Mouse (Mus musculus): ENCODE data around the gene Kcnk5. TPM values are rescaled to one million over a fixed set of nuclear protein-coding genes. Genes with fewer than 3 reads are reported as not detected.
A peak's percentile ranks its signal among the peaks of the same experiment; 100 is the strongest.

The Kcnk5 gene
- total and polyA plus RNA-seq, 3 experiments: 9.3 to 10.9 TPM; not detected in 1

GRCm38 (mm10) chr14:20114951-20115350 lies 66.7 kb downstream of the Kcnk5 start:
- H3K4me3 ChIP-seq (ENCODE audit: control insufficient read depth in 1 of 2, insufficient read depth in 1 of 2, low read depth in 2 of 2, low read length in 2 of 2): no peak overlapping the region
- H3K27ac ChIP-seq (ENCODE audit: control insufficient read depth, low read depth, low read length): no peak overlapping the region
- no peaks in the 10 kb centered on the region for H3K79me2 ChIP-seq (ENCODE audit: control insufficient read depth, insufficient read depth, low read length, poor library complexity)
- H3K27me3 ChIP-seq (ENCODE audit: control insufficient read depth in 1 of 2, insufficient read depth in 2 of 2, low read length in 2 of 2): peaks cover 3 to 6% of the 10 kb centered on the region in 2 experiments; a peak in 3 of 4 replicates
- no peaks in the 10 kb centered on the region for H3K36me3 ChIP-seq (ENCODE audit: control insufficient read depth in 1 of 2, insufficient read depth in 2 of 2, low read length in 2 of 2)
- TF ChIP-seq ELF1 (IDR thresholded peaks at IDR 0.05; ENCODE audit: low read depth, low read length) (no peak), MYC (IDR thresholded peaks at IDR 0.05; ENCODE audit: low read depth, low read length) (no peak)
- H3K9ac ChIP-seq (ENCODE audit: control insufficient read depth, low read depth, low read length, poor library complexity, severe bottlenecking): no peak overlapping the region
- H3K9me3 ChIP-seq (replicated peaks; ENCODE audit: insufficient read depth, low read length): no peaks in the 10 kb centered on the region
- no peak for DNase-seq (ENCODE audit: low read depth, low spot score)
- no peaks in the 10 kb centered on the region for H3K4me1 ChIP-seq (ENCODE audit: control insufficient read depth in 1 of 2, insufficient read depth in 2 of 2, low read length in 2 of 2)

- H3K4me3 ChIP-seq (ENCODE audit: control insufficient read depth in 1 of 2, insufficient read depth in 1 of 2, low read depth in 2 of 2, low read length in 2 of 2): no peak overlapping the region
- TF ChIP-seq ZC3H11A (IDR thresholded peaks at IDR 0.05; ENCODE audit: low read depth, low read length) (peak; percentile 88), SMC3 (IDR thresholded peaks at IDR 0.05; ENCODE audit: low read depth, low read length) (peak; percentile 97), RAD21 (IDR thresholded peaks at IDR 0.05; ENCODE audit: low read depth, low read length) (peak; percentile 92), EP300 (IDR thresholded peaks at IDR 0.05; ENCODE audit: low read depth in 1 of 2, low read length in 2 of 2) (no peak), CTCF (IDR thresholded peaks at IDR 0.05 in 2 of 3, conservative IDR thresholded peaks at IDR 0.05 in 1 of 3; ENCODE audit: control insufficient read depth in 1 of 3, insufficient read depth in 1 of 3, low read depth in 2 of 3, low read length in 3 of 3, poor library complexity in 1 of 3, severe bottlenecking in 1 of 3) (peak; percentile 82 to 96 (median 95))
- H3K36me3 ChIP-seq (ENCODE audit: control insufficient read depth in 1 of 2, insufficient read depth in 2 of 2, low read length in 2 of 2): no peaks in the 10 kb centered on the region
- peaks cover 3 to 6% of the 10 kb centered on the region in 2 experiments; a peak in 3 of 4 replicates for H3K27me3 ChIP-seq (ENCODE audit: control insufficient read depth in 1 of 2, insufficient read depth in 2 of 2, low read length in 2 of 2)
- H3K9me3 ChIP-seq (replicated peaks; ENCODE audit: insufficient read depth, low read length): no peaks in the 10 kb centered on the region
- H3K9ac ChIP-seq (ENCODE audit: control insufficient read depth, low read depth, low read length, poor library complexity, severe bottlenecking): no peak overlapping the region
- no peaks in the 10 kb centered on the region for H3K79me2 ChIP-seq (ENCODE audit: control insufficient read depth, insufficient read depth, low read length, poor library complexity)
- peak; percentile 72 for DNase-seq (ENCODE audit: low read depth, low spot score)
- no peak overlapping the region for H3K27ac ChIP-seq (ENCODE audit: control insufficient read depth, low read depth, low read length)
- no peaks in the 10 kb centered on the region for H3K4me1 ChIP-seq (ENCODE audit: control insufficient read depth in 1 of 2, insufficient read depth in 2 of 2, low read length in 2 of 2)
Observed at GRCm38 (mm10) chr14:20113964-20114363, 67.6 kb downstream of the Kcnk5 start.

DNA sequence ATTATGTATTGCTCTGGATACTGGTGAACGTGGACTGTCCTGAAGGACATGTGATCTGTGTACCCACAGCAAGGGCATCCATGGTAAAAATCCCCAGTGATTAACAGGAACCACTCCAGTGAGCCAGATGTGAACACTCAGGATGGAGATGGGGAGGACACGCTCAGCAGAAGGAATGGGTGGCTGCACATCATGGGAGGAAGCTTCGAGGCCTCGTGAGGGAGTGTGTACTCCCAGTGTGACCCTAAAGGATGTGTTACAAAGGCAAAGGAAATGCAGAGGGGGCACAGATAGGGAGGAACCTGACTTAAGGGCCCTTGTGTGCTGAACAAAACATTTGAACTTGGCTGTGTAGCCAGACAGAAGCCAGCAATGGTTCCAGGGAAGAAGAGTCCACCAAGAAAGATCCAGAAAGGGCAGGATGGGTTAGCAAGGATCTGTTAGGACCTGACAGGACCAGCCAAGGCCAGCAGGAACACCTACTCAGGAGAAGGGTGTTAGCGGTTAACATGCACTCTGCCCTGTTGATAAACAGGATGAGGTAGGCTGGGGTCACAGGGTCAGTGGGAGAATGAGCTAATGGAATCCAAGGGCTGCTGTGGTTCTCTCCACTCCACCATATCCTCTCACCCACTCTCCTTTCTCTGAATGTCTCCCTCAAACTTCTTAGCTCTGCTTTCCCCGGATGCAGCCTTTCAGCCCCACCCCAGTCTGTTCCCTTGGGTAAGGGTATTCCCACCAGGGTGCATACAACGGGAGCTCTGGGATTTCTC lies 68.2 kb downstream of the Kcnk5 start:
- Histone ChIP-seq H3K79me2 (ENCODE audit: control insufficient read depth, insufficient read depth, low read length, poor library complexity) (no peaks in the 10 kb centered on the region), H3K4me3 (ENCODE audit: control insufficient read depth in 1 of 2, insufficient read depth in 1 of 2, low read depth in 2 of 2, low read length in 2 of 2) (no peak overlapping the region), H3K9ac (ENCODE audit: control insufficient read depth, low read depth, low read length, poor library complexity, severe bottlenecking) (no peak overlapping the region), H3K9me3 (replicated peaks; ENCODE audit: insufficient read depth, low read length) (no peaks in the 10 kb centered on the region), H3K36me3 (ENCODE audit: control insufficient read depth in 1 of 2, insufficient read depth in 2 of 2, low read length in 2 of 2) (no peaks in the 10 kb centered on the region), H3K27me3 (ENCODE audit: control insufficient read depth in 1 of 2, insufficient read depth in 2 of 2, low read length in 2 of 2) (peaks cover 3 to 6% of the 10 kb centered on the region in 2 experiments; a peak in 3 of 4 replicates), H3K4me1 (ENCODE audit: control insufficient read depth in 1 of 2, insufficient read depth in 2 of 2, low read length in 2 of 2) (no peaks in the 10 kb centered on the region), H3K27ac (ENCODE audit: control insufficient read depth, low read depth, low read length) (no peak overlapping the region)
- DNase-seq (ENCODE audit: low read depth, low spot score): no peak
- TF ChIP-seq MAFK (IDR thresholded peaks at IDR 0.05; ENCODE audit: borderline replicate concordance, low read depth, low read length) (no peak), POLR2AphosphoS2 (IDR thresholded peaks at IDR 0.05; ENCODE audit: low read length) (no peak), KAT2A (conservative IDR thresholded peaks at IDR 0.05; ENCODE audit: low read depth, low read length) (no peak), SIN3A (IDR thresholded peaks at IDR 0.05; ENCODE audit: low read length) (no peak), MEF2A (IDR thresholded peaks at IDR 0.05; ENCODE audit: extremely low read depth, insufficient replicate concordance, low read depth, low read length, poor library complexity, severe bottlenecking) (no peak), ELF1 (IDR thresholded peaks at IDR 0.05; ENCODE audit: low read depth, low read length) (no peak), GATA1 (IDR thresholded peaks at IDR 0.05; ENCODE audit: low read depth, low read length) (no peak), ZKSCAN1 (IDR thresholded peaks at IDR 0.05; ENCODE audit: low read depth, low read length) (no peak)

Measured in MEL (cell line).